Mouse (Mus musculus) cortical plate, adult 2 months (tissue): Measurements from ENCODE around the gene Radil.
A peak's percentile ranks its signal among the peaks of the same experiment; 100 is the strongest.

Experiments used
- CTCF ChIP-seq: fragments of 200-500 bp; IDR thresholded peaks from 2 replicates; pipeline ENCODE4 v1.5.1; 2011; ENCODE audit warnings: mild to moderate bottlenecking, control low read depth, low read length; ENCODE audit not compliant: insufficient read depth; ENCODE audit errors: extremely low read depth
- POLR2A ChIP-seq: fragments of 200-500 bp; IDR thresholded peaks from 2 replicates; pipeline ENCODE4 v1.6.1; 2011; ENCODE audit warnings: mild to moderate bottlenecking, low read length, control low read depth; ENCODE audit not compliant: insufficient read depth; ENCODE audit errors: extremely low read depth

DNA sequence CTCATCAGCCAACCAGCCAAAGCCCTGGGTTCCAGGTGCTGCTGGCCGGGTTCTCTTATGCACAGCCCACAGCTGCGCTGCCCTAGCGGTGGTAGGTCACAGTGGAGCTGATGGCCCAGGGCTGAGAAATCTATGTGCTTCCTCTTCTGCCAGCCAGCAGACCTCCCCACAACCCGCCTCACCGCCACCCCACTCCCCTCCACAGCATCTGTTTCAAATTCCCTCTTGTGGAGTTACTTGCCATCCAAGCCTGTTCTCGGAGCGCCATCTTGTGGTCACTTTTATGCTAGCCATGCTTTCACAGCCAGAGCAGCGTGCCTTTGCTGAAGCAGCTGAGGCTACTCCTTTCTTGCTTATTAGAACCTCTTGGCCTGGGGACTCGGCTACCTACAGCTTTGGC, 102.8 kb downstream of the Radil start:
- TF ChIP-seq CTCF (peak; percentile 96), POLR2A (no peak)
